Mouse (Mus musculus) subcutaneous adipose tissue, adult 2 months (tissue): ENCODE measurements around the gene Prg2. TPM values are rescaled to one million over a fixed set of nuclear protein-coding genes. Genes with fewer than 3 reads are reported as not detected.

Experiments used
- polyA plus RNA-seq: library from polyadenylated mRNA; depleted of rRNA; stranded (reverse); fragments of >200 nt; gene quantifications from 2 replicates; pipeline ENCODE4 v1.2.3, GENCODE M21; 2012; ENCODE audit warnings: low replicate concordance; rRNA removed

The Prg2 gene
- polyA plus RNA-seq, result 0.60 and 1.3 TPM in 2 replicates

GRCm38 (mm10) chr2:84980188-84980587 is at the start of gene Prg2:
TSS of gene Prg2 (plus strand) at chr2:84980461.

GRCm38 (mm10) chr2:84936474-84937429 is 43.5 kb upstream of the Prg2 start, which contains the start of gene Slc43a3:
TSS of gene Slc43a3 (plus strand) at chr2:84936579.

GRCm38 (mm10) chr2:84987930-84988329 is 7.7 kb downstream of the Prg2 start, which contains the start of gene Prg3:
TSS of gene Prg3 (plus strand) at chr2:84988215.

Other genes starting within 250 kb of the Prg2 start
- 5.2 and 20.0 TPM in 2 replicates for gene Ypel4, start 246.4 kb upstream of the Prg2 start, polyA plus RNA-seq
- 2.5 and 6.6 TPM in 2 replicates for gene Gm19426, start 236.8 kb upstream of the Prg2 start, polyA plus RNA-seq
- gene Serping1, start 205.0 kb upstream of the Prg2 start, polyA plus RNA-seq, result 771 and 792 TPM in 2 replicates
- gene Ube2l6, start 181.6 kb upstream of the Prg2 start, polyA plus RNA-seq, result 43.8 and 67.0 TPM in 2 replicates
- gene Smtnl1, start 157.8 kb upstream of the Prg2 start, polyA plus RNA-seq, result not detected in 2 replicates
- gene Timm10, start 153.5 kb upstream of the Prg2 start, polyA plus RNA-seq, result 62.2 and 63.0 TPM in 2 replicates
- 39.0 and 41.0 TPM in 2 replicates for gene Slc43a1, start 141.6 kb upstream of the Prg2 start, polyA plus RNA-seq
- 9.8 and 12.4 TPM in 2 replicates for gene Rtn4rl2, start 93.8 kb upstream of the Prg2 start, polyA plus RNA-seq
- gene Slc43a3, start 43.9 kb upstream of the Prg2 start, polyA plus RNA-seq, result 75.7 and 219 TPM in 2 replicates
- gene Prg3, start 7.8 kb downstream of the Prg2 start, polyA plus RNA-seq, result not detected in 2 replicates
- gene Ssrp1, start 56.8 kb downstream of the Prg2 start, polyA plus RNA-seq, result 78.5 and 192 TPM in 2 replicates
- gene P2rx3, start 57.0 kb downstream of the Prg2 start, polyA plus RNA-seq, result 0.64 and 1.4 TPM in 2 replicates
- 151 and 196 TPM in 2 replicates for gene Tnks1bp1, start 67.6 kb downstream of the Prg2 start, polyA plus RNA-seq
- 46.0 and 78.6 TPM in 2 replicates for gene Aplnr, start 155.8 kb downstream of the Prg2 start, polyA plus RNA-seq
- 0.40 and 7.8 TPM in 2 replicates for gene Lrrc55, start 216.7 kb downstream of the Prg2 start, polyA plus RNA-seq